Mouse (Mus musculus): Measurements from ENCODE around the gene Cfap58.

Gene Cfap58

GRCm38 (mm10) chr19:47978109-47978701, 40.7 kb downstream of the Cfap58 start:
- no peak for DNase-seq (ENCODE audit: low spot score in 2 of 2)

DNA sequence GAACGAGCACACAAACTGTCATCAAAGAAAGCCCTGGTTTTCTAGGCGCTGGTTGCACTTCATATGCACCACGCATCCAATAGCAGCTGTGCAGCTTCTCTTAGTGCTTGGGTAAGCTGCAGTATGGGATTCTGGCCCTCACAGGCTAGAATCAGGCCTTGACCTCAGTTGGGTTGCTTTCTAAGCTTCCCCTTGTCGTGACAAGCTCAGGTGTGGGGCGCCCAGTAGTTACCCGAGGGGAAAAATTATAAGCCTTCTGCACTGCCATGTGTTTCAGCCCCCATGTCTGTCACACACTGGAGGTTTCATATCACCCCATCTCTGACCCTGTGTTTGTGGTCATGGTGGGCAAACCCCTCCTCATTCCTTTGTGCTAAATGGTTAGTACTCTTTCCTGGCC, 42.0 kb downstream of the Cfap58 start:
- DNase-seq (ENCODE audit: low spot score in 2 of 2): no peak

GRCm38 (mm10) chr19:47980241-47980640, 42.8 kb downstream of the Cfap58 start:
- DNase-seq (ENCODE audit: low spot score in 2 of 2): no peak

- no peak for DNase-seq (ENCODE audit: low spot score in 2 of 2)
These were observed 48.2 kb downstream of the Cfap58 start for GRCm38 (mm10) chr19:47985606-47986213.

- no peak for DNase-seq (ENCODE audit: low spot score in 2 of 2)
These were observed 50.5 kb downstream of the Cfap58 start for GRCm38 (mm10) chr19:47987986-47988385.

DNA sequence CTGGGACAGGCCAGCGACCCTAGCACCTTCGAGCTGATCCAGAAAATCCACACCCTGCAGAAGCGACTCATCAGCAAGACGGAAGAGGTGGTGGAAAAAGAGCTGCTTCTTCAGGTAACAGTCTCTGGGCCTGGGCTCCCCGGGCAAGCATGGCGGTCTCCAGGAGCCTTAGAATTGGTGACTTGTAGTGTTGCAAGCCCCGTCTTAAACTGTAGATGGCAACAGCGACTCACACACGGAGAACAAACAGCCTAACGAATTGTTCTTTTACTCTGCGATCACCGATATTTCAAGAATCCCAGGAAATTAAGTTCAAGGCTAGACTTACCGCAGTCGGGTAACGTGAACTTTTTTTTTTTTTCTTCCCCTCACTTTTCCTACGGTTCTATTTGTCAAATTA, 51.0 kb downstream of the Cfap58 start:
- peak; percentile 19 to 20 for DNase-seq (ENCODE audit: low spot score in 2 of 2)

- DNase-seq (ENCODE audit: low spot score in 2 of 2): no peak
These were observed 51.6 kb downstream of the Cfap58 start for GRCm38 (mm10) chr19:47988880-47989574.

DNA sequence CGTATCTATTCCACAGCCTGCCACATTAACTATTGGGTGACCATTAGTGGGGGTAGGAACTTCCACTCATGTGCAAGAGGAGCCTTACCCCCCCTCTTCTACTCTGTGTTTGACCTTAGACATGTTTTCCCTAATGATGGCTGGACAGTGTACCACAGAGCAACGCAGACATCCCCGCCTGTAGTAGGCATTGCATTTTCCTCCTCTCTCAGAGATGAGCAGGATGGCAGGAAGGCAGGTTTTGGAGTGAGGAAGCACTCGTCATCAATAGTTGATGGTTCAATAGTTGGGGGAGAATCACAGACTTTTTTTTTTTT, 52.1 kb downstream of the Cfap58 start:
- no peak for DNase-seq (ENCODE audit: low spot score in 2 of 2)

- DNase-seq (ENCODE audit: low spot score in 2 of 2): no peak
These were observed 63.8 kb downstream of the Cfap58 start for GRCm38 (mm10) chr19:48001240-48001639.

DNA sequence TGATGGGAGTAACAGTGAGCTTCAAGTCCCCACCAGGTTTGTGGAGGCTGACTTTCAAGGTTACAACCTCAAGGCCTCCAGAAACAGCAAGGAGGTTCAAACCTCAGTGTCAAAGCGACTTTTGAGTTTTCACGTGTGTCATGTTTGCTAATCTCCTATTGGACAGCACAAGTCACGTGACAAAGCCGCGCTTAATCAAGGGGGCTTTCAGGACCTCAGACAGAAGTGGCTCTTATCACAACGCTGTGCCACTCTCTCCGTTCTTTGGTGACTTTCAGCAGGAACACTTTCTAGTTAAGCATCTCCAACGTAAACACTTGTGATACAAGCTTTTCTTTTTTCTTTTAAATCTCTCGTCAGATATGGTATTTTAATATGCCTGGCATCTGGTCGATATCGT, 64.3 kb downstream of the Cfap58 start:
- DNase-seq (ENCODE audit: low spot score in 2 of 2): no peak

GRCm38 (mm10) chr19:48008771-48009413, 71.4 kb downstream of the Cfap58 start:
- no peak for DNase-seq (ENCODE audit: low spot score in 2 of 2)

DNA sequence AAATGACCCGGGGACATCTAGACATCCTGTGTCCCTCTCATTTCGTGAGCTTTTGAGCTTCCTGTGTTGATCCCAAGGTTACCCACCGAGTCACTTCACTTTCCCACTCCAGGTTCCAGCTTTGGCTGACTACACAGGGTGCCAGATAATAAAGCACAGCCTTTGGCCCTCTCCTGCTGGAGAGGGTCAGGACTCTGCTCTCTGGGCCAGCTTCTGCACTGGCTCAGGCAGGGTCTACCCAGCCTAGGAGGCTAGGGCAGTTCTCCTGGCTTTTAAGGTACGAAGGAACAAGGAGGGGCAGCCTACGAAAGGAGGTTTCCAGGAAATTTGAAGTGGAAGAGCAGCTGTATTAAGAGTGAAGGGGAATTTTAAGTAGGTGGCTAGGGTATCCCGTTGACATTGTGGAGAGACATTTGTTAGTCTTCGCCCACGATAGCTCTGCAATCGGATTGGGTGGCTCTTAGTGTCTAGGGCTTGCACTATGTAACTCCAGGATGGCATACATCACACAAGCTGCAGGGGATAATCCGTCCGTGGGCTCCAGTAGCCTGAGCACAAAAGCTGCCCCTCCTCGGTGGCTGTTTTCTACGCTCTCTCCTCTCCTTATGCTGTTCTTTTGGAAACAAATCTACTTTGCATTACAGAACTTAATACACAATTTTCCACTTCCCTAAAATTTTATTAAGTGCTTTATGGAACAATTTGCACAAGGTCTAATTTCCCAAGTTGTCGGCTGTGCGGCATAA, 72.3 kb downstream of the Cfap58 start:
- DNase-seq (ENCODE audit: low spot score in 2 of 2): no peak

DNA sequence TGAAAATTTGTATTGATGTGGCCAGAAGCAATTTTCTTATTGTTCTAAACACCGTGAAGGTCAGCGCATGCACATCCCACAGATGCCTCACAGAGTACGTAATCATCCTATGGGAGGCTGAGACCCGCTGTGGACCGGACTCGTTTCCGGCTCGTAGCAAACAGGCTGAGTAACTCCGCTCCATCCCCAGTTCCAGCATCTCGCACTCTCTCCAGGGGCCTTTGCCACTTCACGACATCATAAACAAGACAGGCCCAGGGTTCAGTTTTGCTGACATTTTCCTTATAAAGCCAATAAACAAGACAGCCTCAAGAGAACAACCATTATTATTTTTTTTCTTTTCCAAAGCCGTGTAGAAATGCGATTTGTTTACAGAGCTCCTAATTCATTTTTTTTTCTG, 82.6 kb downstream of the Cfap58 start:
- no peak for DNase-seq (ENCODE audit: low spot score in 2 of 2)

GRCm38 (mm10) chr19:48021435-48021834, 84.0 kb downstream of the Cfap58 start:
- DNase-seq (ENCODE audit: low spot score in 2 of 2): peak; percentile 25 to 44

DNA sequence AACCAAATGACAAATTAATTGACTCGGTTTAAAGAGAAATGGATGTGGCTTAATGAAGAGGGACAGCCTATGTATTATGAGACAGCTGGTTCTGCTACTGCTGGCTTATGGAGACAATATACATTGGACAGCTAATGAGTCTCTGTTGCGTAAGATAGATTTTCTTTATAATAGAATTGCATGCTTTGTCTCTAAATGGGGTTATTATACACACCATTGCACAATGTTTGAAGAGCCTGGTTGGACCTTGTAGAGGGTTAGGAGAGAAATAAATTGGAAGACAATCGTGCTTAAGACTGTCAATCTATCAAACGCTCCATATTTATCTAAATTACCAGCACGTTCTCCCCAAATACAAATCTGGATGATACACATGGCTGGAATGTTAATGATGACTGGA, 85.3 kb downstream of the Cfap58 start:
- DNase-seq (ENCODE audit: low spot score in 2 of 2): no peak

GRCm38 (mm10) chr19:48023726-48024125, 86.3 kb downstream of the Cfap58 start:
- DNase-seq (ENCODE audit: low spot score in 2 of 2): no peak

- DNase-seq (ENCODE audit: low spot score in 2 of 2): peak in 1 of 2 experiments; percentile 13
These were observed 87.9 kb downstream of the Cfap58 start for GRCm38 (mm10) chr19:48025366-48025765.

DNA sequence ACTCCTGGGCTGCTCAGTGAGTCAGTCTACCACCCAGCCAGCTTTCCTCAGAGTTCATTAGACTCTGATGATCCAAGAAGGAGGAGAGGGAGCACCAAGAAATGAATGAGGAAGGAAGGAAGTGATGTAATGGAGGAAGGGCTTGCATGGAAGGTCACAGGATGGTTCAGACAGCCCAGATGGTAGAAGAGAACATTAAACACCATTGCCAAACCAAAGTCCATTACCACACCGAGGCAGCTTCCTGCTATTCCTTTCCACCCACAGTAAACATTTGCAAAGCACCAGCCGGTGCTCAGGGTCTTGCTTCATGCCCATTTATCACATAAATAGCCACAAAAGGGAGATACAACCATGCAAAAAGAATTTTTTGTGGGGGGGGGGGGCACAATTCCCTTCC, 89.4 kb downstream of the Cfap58 start:
- DNase-seq (ENCODE audit: low spot score in 2 of 2): no peak

GRCm38 (mm10) chr19:48039554-48039953, 102.1 kb downstream of the Cfap58 start:
- no peak for DNase-seq (ENCODE audit: low spot score in 2 of 2)

- no peak for DNase-seq (ENCODE audit: low spot score in 2 of 2)
These were observed 109.8 kb downstream of the Cfap58 start for GRCm38 (mm10) chr19:48047315-48047714.

DNA sequence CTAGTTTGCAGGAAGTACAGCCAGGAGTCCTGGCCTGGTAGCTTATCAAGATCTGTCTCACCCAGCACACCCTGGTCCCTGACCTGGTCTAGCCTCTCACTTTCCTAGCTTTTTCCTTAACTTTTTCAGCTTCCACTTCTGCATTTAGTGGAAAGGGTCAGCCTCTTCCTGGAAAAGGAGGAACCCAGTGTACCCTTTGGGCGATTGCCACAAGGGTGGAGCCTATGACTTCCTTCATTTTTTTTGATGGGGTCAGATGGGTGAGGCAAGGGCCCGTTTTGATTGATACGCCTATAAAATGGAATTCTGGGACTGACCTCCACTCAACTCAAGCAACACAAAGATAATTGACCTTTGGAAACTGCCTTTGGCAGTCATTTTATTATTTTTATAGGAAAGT, 111.9 kb downstream of the Cfap58 start:
- DNase-seq (ENCODE audit: low spot score in 2 of 2): no peak

DNA sequence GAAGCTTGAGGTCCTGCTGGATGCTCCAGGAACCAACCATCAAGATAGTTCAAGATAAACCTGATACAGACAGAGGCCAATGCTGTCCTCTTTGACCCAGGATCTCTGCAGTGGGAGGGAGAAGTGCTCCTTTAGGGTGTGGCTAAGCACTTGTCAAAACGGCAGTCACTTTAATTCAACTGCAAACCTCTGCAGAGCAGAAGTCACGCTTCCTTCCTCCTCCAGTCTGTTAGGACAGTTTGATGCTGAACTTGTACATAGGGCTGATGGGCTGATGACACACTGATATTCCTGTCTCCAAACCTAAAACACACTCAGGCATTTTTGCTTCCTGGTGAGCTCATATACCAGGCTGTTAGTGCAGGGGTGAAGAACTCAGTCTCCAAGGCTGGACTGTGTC, 125.8 kb downstream of the Cfap58 start:
- no peak for DNase-seq (ENCODE audit: low spot score in 2 of 2)
